Mouse (Mus musculus): ENCODE measurements at regions not wholly inside any gene's neighbourhood (a gene's known extent, or its start where the extent isn't known, plus 50 kb on each side); places are given as distances from the start of the nearest gene placed in this dataset.

DNA sequence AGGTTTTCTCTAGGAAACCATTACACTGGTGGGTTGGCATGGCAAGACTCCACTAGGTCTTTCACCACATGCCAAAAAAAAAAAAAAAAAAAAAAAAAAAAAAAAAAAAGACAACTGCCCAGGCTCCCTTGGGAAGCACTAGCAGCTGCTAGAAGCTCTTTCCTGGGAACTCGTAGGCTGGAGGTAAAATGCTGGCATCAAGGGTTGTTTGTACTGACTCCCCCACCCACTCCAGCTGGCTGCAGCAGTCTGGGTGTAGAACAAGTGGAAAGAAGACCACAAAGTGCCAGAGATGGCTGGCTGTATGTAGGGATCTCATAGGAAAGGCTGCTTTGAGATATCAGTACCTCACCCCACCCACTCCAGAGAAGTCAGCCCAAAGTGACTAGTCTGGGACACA is 140.0 kb upstream of the Spats2l start:
- TF ChIP-seq CTCF (IDR thresholded peaks at IDR 0.05; ENCODE audit: low read depth, low read length) (no peak), POLR2A (IDR thresholded peaks at IDR 0.05; ENCODE audit: insufficient read depth, low read length) (no peak), EP300 (IDR thresholded peaks at IDR 0.05; ENCODE audit: insufficient read depth, low read depth, low read length) (no peak)
